Mouse (Mus musculus) kidney, adult 2 months (tissue): ENCODE measurements around the gene Lamc2. TPM values are rescaled to one million over a fixed set of nuclear protein-coding genes. Genes with fewer than 3 reads are reported as not detected.
A peak's percentile ranks its signal among the peaks of the same experiment; 100 is the strongest.

Source experiments
- DNase-seq: peaks from one replicate; pipeline ENCODE4 v3.0.0; 2021
- H3K27ac ChIP-seq: fragments of 200-500 bp; 2 replicates; pipeline ENCODE4 v1.5.1; 2012; ENCODE audit warnings: low read depth, low read length, control low read depth, inconsistent platforms; ENCODE audit not compliant: insufficient read depth
- H3K27me3 ChIP-seq: fragments of 200-500 bp; replicated peaks from 2 replicates; pipeline ENCODE4 v1.6.1; 2012; ENCODE audit warnings: mild to moderate bottlenecking, moderate library complexity, low read length, inconsistent platforms; ENCODE audit not compliant: control insufficient read depth, insufficient read depth
- H3K36me3 ChIP-seq: fragments of 200-500 bp; 2 replicates; pipeline ENCODE4 v1.6.1; 2012; ENCODE audit warnings: mild to moderate bottlenecking, moderate library complexity, low read length, inconsistent platforms; ENCODE audit not compliant: control insufficient read depth, insufficient read depth
- H3K4me1 ChIP-seq: fragments of 200-500 bp; 2 replicates; pipeline ENCODE4 v1.6.1; 2011; ENCODE audit warnings: low read length; ENCODE audit not compliant: control insufficient read depth, insufficient read depth
- H3K4me3 ChIP-seq: fragments of 200-500 bp; 2 replicates; pipeline ENCODE4 v1.5.1; 2011; ENCODE audit warnings: mild to moderate bottlenecking, low read depth, low read length, control low read depth; ENCODE audit not compliant: insufficient read depth
- CTCF ChIP-seq: fragments of 200-500 bp; conservative IDR thresholded peaks from 2 replicates; pipeline ENCODE4 v1.5.1; 2011; ENCODE audit warnings: low read depth, mild to moderate bottlenecking, control low read depth, low read length, moderate library complexity, mixed read lengths; ENCODE audit not compliant: insufficient read depth, insufficient read length
- POLR2A ChIP-seq: fragments of 200-500 bp; IDR thresholded peaks from one replicate; pipeline ENCODE4 v1.6.1; 2011; ENCODE audit warnings: low read depth, low read length, control low read depth
- WGBS: fragments of 180-500 bp; shearing (Covaris S2); methylation state at CpG from one replicate; pipeline ENCODE4 v1.1.7; 2018; 5-methylcytosine and 5-hydroxymethylcytosine counted together
- polyA plus RNA-seq: library from polyadenylated mRNA; depleted of rRNA; stranded (reverse); fragments of >200 nt; gene quantifications from 2 replicates; pipeline ENCODE4 v1.2.3, GENCODE M21; 2012; rRNA removed

The Lamc2 gene
- polyA plus RNA-seq, 1 experiment, result 7.0 TPM

GRCm38 (mm10) chr1:153075087-153075736 lies 111.0 kb downstream of the Lamc2 start:
- Histone ChIP-seq H3K27ac (no peak overlapping the region), H3K27me3 (no peaks in the 10 kb centered on the region; the same call in 1 of the 2 replicates), H3K4me3 (no peak overlapping the region), H3K4me1 (no peaks in the 10 kb centered on the region), H3K36me3 (no peaks in the 10 kb centered on the region)
- DNase-seq, result no peak
- WGBS, result 77% methylated on average over 3 of the region's 3 CpGs
- TF ChIP-seq POLR2A (no peak), CTCF (no peak)

GRCm38 (mm10) chr1:153073441-153073840 lies 112.8 kb downstream of the Lamc2 start:
- H3K36me3 ChIP-seq, result no peaks in the 10 kb centered on the region
- WGBS, result 42% methylated on average over 9 of the region's 9 CpGs
- peak; percentile 27 for DNase-seq
- no peak overlapping the region for H3K27ac ChIP-seq
- H3K27me3 ChIP-seq, result no peaks in the 10 kb centered on the region; the same call in 1 of the 2 replicates
- no peaks in the 10 kb centered on the region for H3K4me1 ChIP-seq
- no peak for TF ChIP-seq CTCF
- no peak for TF ChIP-seq POLR2A
- H3K4me3 ChIP-seq, result no peak overlapping the region

Other genes with a start within 250 kb of the Lamc2 start
- 0.27 and 0.41 TPM in 2 replicates for gene Nmnat2, start 231.5 kb downstream of the Lamc2 start, polyA plus RNA-seq
- gene Lamc1, start 146.3 kb upstream of the Lamc2 start, polyA plus RNA-seq, result 44.6 and 47.8 TPM in 2 replicates
- 0.04 and 0.06 TPM in 2 replicates for gene Shcbp1l, start 238.7 kb upstream of the Lamc2 start, polyA plus RNA-seq